Mouse (Mus musculus): Measurements from ENCODE around the gene Olfr110.
"Not testable (repeated sequence)": the region's sequence is repeated elsewhere in the genome, so short reads cannot be mapped to it uniquely, and the experiment has no call there.

Olfr110 gene

GRCm38 (mm10) chr17:37491930-37492518 lies at the start of gene Olfr110:
Gene Olfr110 (plus strand): TSS chr17:37492468.
- no peak for DNase-seq (ENCODE audit: low spot score)

DNA sequence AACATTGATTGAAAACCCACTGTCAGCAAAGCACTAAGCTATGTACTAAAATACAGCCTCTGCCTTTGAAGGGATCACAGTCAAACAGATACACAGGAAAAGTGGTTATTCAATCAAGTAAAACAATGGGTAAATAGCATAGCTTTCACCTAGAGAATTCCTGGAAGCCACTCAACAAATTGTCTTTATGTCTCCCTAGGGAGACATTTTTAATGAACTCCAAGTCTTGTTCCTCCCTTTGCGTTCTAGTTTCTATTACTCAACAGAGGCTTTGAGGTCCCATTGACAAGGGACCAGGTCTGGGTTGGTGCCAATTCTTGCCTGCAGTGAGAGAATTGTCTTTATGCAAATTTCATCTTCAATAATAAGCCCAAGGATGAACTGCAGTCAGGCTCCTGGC lies 47.1 kb upstream of the Olfr110 start, which contains the start of gene Olfr108:
Gene Olfr108, plus strand, starts transcription at position 301 of the 400 bp plus-strand sequence.
- no peak for DNase-seq (ENCODE audit: low spot score)

- no peak for DNase-seq (ENCODE audit: low spot score)
These were observed 33.7 kb upstream of the Olfr110 start, which contains the start of gene Olfr109 for GRCm38 (mm10) chr17:37458616-37459015. Gene Olfr109 (plus strand): TSS chr17:37458916.

GRCm38 (mm10) chr17:37483452-37483851 lies 8.8 kb upstream of the Olfr110 start, which contains the start of gene H2-M2:
Gene H2-M2 (minus strand): TSS chr17:37483552.
- no peak for DNase-seq (ENCODE audit: low spot score)

DNA sequence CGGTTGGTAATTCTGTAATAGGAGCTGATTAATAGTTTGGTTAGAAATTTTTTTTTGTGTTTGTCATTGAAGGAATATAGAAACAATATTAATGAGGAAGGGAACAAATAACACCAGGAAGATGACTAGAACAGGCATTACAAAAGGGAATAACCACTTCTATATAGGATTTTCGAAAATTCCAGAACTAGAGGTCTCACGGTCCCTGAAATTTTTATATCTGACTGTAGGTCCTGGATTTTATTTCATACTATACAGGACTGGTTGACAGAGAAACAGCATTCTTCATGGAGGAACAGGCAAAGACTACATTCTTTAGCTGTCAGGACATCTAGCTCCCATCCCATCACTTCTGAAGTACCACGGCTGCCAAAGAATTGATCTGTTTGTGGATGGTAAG lies 15.5 kb downstream of the Olfr110 start, which contains the start of gene Olfr111:
Gene Olfr111, plus strand, starts transcription at position 301 of the 400 bp plus-strand sequence.
- DNase-seq (ENCODE audit: low spot score), result no peak

- not testable (repeated sequence) for DNase-seq (ENCODE audit: low spot score)
These were observed 32.3 kb downstream of the Olfr110 start for GRCm38 (mm10) chr17:37524612-37525011.

- not testable (repeated sequence) for DNase-seq (ENCODE audit: low spot score)
These were observed 33.2 kb downstream of the Olfr110 start for GRCm38 (mm10) chr17:37525427-37525826.

DNA sequence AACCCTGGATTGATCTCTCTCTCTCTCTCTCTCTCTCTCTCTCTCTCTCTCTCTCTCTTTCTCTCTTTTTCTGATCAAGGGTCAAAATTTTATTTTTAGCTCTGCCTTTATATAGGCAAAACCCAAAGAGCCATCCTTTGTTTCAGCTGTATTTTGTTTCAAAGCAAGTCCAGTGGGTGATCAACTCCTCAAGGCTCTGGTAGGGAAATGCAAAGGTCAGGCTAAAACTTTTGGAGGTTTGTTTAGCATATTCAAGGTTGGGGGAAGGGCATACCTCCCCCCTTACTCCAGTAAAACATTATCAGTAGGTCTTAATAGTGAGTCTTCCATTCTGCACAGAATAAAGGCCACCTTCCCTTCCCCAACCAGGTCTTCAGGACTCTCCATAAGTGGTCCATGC lies 42.9 kb downstream of the Olfr110 start:
- no peak for DNase-seq (ENCODE audit: low spot score)

DNA sequence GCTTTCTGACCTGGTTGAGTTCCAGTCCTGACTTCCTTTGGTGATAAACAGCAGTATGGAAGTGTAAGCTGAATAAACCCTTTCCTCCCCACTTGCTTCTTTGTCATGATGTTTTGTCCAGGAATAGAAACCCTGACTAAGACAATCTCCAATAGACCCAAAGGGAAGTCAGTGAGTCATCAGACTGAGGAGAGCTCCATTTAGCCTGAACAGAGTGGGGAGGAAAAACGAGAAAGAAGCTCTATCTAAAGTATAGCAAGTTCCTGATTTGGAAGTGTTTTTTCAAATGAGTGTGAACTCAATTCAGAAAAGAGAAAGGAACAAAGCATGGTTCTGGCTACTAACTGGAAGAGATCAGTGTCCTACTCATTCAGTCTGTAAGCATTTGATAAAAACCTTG lies 46.1 kb downstream of the Olfr110 start:
- DNase-seq (ENCODE audit: low spot score), result not testable (repeated sequence)

DNA sequence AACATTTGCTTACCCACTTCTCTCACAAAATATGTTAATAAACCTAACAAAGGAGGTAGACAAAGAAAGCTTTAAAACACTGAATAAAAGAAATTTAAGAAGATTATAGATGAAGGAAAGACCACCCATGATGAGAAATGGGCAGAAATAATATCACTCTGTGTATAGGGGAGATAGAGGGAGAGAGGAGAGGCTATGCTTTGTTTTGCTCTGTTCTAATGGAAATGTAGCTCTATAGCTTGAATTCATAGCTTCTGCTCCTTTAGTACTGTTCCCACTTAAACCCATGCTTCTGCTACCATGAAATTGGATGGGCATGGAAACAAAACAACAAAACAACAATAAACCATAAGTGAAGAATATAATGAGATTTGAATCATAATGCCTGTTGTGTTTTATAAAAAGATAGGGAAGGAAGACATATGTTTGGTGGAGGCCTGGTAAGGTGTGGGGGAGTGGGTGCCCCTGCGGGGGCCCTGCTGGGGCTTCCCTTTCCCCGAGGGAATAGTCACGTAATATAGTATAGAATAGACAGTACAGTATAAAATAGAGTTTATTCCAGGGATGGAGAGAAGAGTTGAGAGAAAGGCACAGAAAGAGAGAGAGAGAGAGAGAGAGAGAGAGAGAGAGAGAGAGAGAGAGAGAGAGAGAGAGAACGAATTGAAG lies 49.3 kb downstream of the Olfr110 start:
- no peak for DNase-seq (ENCODE audit: low spot score)

DNA sequence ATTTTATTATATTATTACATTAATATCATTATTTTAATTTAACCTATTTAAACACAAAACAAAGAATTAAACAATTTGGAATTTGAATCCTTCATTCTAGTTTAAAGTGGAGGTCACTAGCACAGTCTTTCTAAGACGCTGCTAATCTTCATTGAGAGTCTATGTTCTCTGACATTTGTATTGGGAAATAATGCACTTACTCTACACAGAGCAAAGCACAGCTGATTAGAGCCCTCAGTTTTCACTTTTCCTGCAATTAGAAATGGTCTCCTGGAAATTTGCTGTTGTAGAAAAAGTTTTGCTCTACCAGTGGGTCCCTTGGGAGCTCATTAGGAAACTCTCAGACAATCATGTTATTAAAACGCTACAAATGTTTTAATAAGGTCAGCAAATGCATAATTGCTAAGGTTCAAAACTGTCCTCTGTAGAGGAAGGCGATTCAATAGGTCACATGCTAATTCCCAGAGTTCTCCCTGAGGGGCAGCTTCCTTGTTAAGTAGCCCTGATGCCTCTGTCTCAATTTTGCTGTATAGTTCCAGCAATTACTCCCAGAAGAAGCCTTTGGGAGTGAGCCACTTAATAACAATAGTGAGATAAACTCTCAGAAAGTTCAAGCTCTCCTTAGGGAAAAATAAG lies 51.6 kb downstream of the Olfr110 start:
- DNase-seq (ENCODE audit: low spot score), result no peak

Measured in embryo, embryonic 10 days (tissue).